In the genomic region with DNA sequence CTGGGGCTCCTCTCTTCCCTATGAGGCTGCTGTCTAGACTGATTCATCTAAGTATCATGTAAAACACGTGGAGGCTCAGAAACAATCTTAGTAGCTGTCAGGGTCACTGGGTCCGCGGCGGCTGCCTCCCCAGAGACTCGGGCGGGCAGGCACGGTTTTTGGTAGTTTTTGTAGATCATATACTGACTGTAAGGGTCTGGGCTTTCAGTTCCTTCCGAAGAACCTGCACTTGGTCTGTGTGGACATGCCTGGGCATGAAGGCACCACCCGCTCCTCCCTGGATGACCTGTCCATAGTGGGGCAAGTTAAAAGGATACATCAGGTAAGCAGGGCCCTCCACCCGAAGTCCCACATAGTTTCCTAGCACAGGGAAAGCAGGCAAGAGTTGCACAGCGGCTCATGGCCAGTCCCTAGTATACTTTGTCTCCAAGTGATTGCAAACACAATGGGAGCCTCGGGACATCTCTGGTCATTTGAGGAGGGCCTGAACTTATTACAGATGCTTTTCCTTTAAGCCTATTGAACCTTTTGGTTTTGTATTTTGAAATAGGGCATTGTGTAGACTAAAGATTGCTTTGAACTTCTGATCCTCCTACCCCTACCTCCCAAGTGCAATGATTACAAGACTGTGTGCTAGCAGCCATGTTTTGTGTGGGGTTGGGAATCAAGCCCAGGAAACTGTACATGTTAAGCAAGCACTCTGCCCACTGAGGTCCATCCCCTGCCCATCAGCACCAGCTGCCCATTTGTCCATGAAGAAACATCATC, we compare ENCODE assay signal across 1 mouse cellular context.
TF ChIP-seq lines count a peak whose summit lies in the region.

No protein-coding gene starts in this region.

TF ChIP-seq in CH12.LX, 34 proteins besides CTCF, POLR2A, EP300 and RAD21 (continued from another document):
- TF ChIP-seq MEF2A (IDR thresholded peaks at IDR 0.05; ENCODE audit: borderline replicate concordance, low read depth, low read length) (peak; percentile 76), ZMIZ1 (IDR thresholded peaks at IDR 0.05; ENCODE audit: low read depth, low read length) (no peak), USF1 (IDR thresholded peaks at IDR 0.05; ENCODE audit: low read depth, low read length) (no peak), MYC (IDR thresholded peaks at IDR 0.05; ENCODE audit: low read depth, low read length) (peak; percentile 98), HCFC1 (IDR thresholded peaks at IDR 0.05; ENCODE audit: low read depth, low read length) (no peak), KAT2A (IDR thresholded peaks at IDR 0.05; ENCODE audit: insufficient replicate concordance, low read length) (no peak), IRF4 (IDR thresholded peaks at IDR 0.05; ENCODE audit: low read depth, low read length) (peak; percentile 91), CHD1 (IDR thresholded peaks at IDR 0.05; ENCODE audit: low read depth, low read length) (peak; percentile 97), MAFK (IDR thresholded peaks at IDR 0.05; ENCODE audit: insufficient replicate concordance, low read length) (no peak), E2F4 (IDR thresholded peaks at IDR 0.05; ENCODE audit: insufficient replicate concordance, low read depth, low read length) (no peak), RCOR1 (conservative IDR thresholded peaks at IDR 0.05; ENCODE audit: low read depth, low read length) (no peak), NRF1 (IDR thresholded peaks at IDR 0.05; ENCODE audit: low read depth, low read length) (no peak), GABPA (IDR thresholded peaks at IDR 0.05; ENCODE audit: insufficient replicate concordance, low read depth, low read length) (no peak), MAX (IDR thresholded peaks at IDR 0.05; ENCODE audit: low read length) (peak; percentile 81)
